Mouse (Mus musculus): ENCODE data around the gene Dnajb13. TPM values are rescaled to one million over a fixed set of nuclear protein-coding genes. Genes with fewer than 3 reads are reported as not detected.

Gene Dnajb13
- total and polyA plus RNA-seq, 3 experiments = 2.0 to 3.6 TPM; not detected in 1

DNA sequence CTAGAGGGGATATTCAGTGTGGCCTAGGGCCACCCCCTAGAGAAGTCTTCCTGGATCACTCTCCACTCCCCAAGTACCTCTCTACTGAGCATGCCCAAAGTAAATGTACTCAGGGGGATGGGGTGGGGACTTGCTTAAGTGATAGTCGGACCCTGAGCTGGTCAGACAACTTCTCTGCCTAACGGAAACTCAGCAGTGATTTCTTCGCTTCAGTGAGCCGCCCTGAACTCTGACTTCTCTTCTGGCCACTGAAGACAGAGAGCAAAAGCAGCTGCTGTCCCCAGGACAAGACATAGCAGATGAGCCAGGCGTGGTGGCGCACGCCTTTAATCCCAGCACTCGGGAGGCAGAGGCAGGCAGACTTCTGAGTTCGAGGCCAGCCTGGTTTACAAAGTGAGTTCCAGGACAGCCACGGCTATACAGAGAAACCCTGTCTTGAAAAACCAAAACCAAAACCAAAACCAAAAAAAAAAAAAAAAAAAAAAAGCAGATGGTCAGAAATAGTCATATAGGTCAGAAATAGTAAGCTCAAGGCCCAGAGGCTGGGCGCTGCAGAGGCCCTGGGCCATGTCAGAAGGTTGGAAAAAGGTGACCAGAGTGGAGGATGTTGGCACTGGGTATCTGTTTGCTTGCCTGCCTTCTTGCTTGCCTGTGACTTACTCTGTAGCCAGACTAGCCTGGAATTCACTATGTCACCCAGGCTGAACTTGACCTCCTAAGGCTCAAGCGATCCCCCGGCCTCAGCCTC lies 9.8 kb downstream of the Dnajb13 start:
- no peaks in the 10 kb centered on the region for H3K79me2 ChIP-seq (ENCODE audit: control insufficient read depth, insufficient read depth, low read length, poor library complexity)
- no peak overlapping the region for H3K27ac ChIP-seq (ENCODE audit: control insufficient read depth, low read depth, low read length)
- H3K9ac ChIP-seq (ENCODE audit: control insufficient read depth, low read depth, low read length, poor library complexity, severe bottlenecking) = no peak overlapping the region
- peaks cover 2 to 17% of the 10 kb centered on the region in 2 experiments; a peak in 2 of 4 replicates for H3K4me1 ChIP-seq (ENCODE audit: control insufficient read depth in 1 of 2, insufficient read depth in 2 of 2, low read length in 2 of 2)
- H3K9me3 ChIP-seq (replicated peaks; ENCODE audit: insufficient read depth, low read length) = no peaks in the 10 kb centered on the region
- peaks cover 0 to 5% of the 10 kb centered on the region in 2 experiments; a peak in 2 of 4 replicates for H3K36me3 ChIP-seq (ENCODE audit: control insufficient read depth in 1 of 2, insufficient read depth in 2 of 2, low read length in 2 of 2)
- no peaks in the 10 kb centered on the region for H3K27me3 ChIP-seq (ENCODE audit: control insufficient read depth in 1 of 2, insufficient read depth in 2 of 2, low read length in 2 of 2)
- no peak overlapping the region for H3K4me3 ChIP-seq (ENCODE audit: control insufficient read depth in 1 of 2, insufficient read depth in 1 of 2, low read depth in 2 of 2, low read length in 2 of 2)
- DNase-seq (ENCODE audit: low read depth, low spot score) = no peak
- TF ChIP-seq TAL1 (IDR thresholded peaks at IDR 0.05; ENCODE audit: low read length) = no peak
- TF ChIP-seq POLR2A (IDR thresholded peaks at IDR 0.05; ENCODE audit: control insufficient read depth in 1 of 2, insufficient read depth in 1 of 2, low read depth in 1 of 2, low read length in 2 of 2, poor library complexity in 1 of 2) = 0 out of 4 replicates have a peak, but pooled peaks of 1 of the 2 experiments have one; percentile 26
- no peak for TF ChIP-seq MYC (IDR thresholded peaks at IDR 0.05; ENCODE audit: low read depth, low read length)

GRCm38 (mm10) chr7:100503076-100503475 lies 11.7 kb downstream of the Dnajb13 start:
- Histone ChIP-seq H3K9ac (ENCODE audit: control insufficient read depth, low read depth, low read length, poor library complexity, severe bottlenecking) (no peak overlapping the region), H3K4me1 (ENCODE audit: control insufficient read depth in 1 of 2, insufficient read depth in 2 of 2, low read length in 2 of 2) (peaks cover 0 to 7% of the 10 kb centered on the region in 2 experiments; a peak in 1 of 4 replicates), H3K79me2 (ENCODE audit: control insufficient read depth, insufficient read depth, low read length, poor library complexity) (no peaks in the 10 kb centered on the region), H3K4me3 (ENCODE audit: control insufficient read depth in 1 of 2, insufficient read depth in 1 of 2, low read depth in 2 of 2, low read length in 2 of 2) (no peak overlapping the region), H3K27ac (ENCODE audit: control insufficient read depth, low read depth, low read length) (no peak overlapping the region), H3K27me3 (ENCODE audit: control insufficient read depth in 1 of 2, insufficient read depth in 2 of 2, low read length in 2 of 2) (no peaks in the 10 kb centered on the region), H3K9me3 (replicated peaks; ENCODE audit: insufficient read depth, low read length) (no peaks in the 10 kb centered on the region), H3K36me3 (ENCODE audit: control insufficient read depth in 1 of 2, insufficient read depth in 2 of 2, low read length in 2 of 2) (no peaks in the 10 kb centered on the region; a peak in 1 of 4 replicates)
- TF ChIP-seq TAL1 (IDR thresholded peaks at IDR 0.05; ENCODE audit: low read length) (no peak), NELFE (IDR thresholded peaks at IDR 0.05; ENCODE audit: low read depth, low read length) (no peak), TBP (IDR thresholded peaks at IDR 0.05; ENCODE audit: low read depth, low read length) (no peak), GATA1 (IDR thresholded peaks at IDR 0.05; ENCODE audit: low read depth, low read length) (no peak)
- DNase-seq (ENCODE audit: low read depth, low spot score) = peak; percentile 32

GRCm38 (mm10) chr7:100502374-100502922 lies 12.3 kb downstream of the Dnajb13 start:
- Histone ChIP-seq H3K27ac (ENCODE audit: control insufficient read depth, low read depth, low read length) (no peak overlapping the region), H3K4me3 (ENCODE audit: control insufficient read depth in 1 of 2, insufficient read depth in 1 of 2, low read depth in 2 of 2, low read length in 2 of 2) (no peak overlapping the region), H3K4me1 (ENCODE audit: control insufficient read depth in 1 of 2, insufficient read depth in 2 of 2, low read length in 2 of 2) (peaks cover 0 to 7% of the 10 kb centered on the region in 2 experiments; a peak in 1 of 4 replicates), H3K9ac (ENCODE audit: control insufficient read depth, low read depth, low read length, poor library complexity, severe bottlenecking) (no peak overlapping the region), H3K9me3 (replicated peaks; ENCODE audit: insufficient read depth, low read length) (no peaks in the 10 kb centered on the region), H3K27me3 (ENCODE audit: control insufficient read depth in 1 of 2, insufficient read depth in 2 of 2, low read length in 2 of 2) (no peaks in the 10 kb centered on the region), H3K36me3 (ENCODE audit: control insufficient read depth in 1 of 2, insufficient read depth in 2 of 2, low read length in 2 of 2) (no peaks in the 10 kb centered on the region; a peak in 2 of 4 replicates), H3K79me2 (ENCODE audit: control insufficient read depth, insufficient read depth, low read length, poor library complexity) (no peaks in the 10 kb centered on the region)
- no peak for TF ChIP-seq ZC3H11A (IDR thresholded peaks at IDR 0.05; ENCODE audit: low read depth, low read length)
- no peak for TF ChIP-seq GATA1 (IDR thresholded peaks at IDR 0.05; ENCODE audit: low read depth, low read length)
- TF ChIP-seq ZMIZ1 (IDR thresholded peaks at IDR 0.05; ENCODE audit: low read depth, low read length) = peak; percentile 57; the same call in 1 of the 2 replicates
- TF ChIP-seq GABPA (IDR thresholded peaks at IDR 0.05; ENCODE audit: low read depth, low read length) = no peak
- TF ChIP-seq E2F4 (IDR thresholded peaks at IDR 0.05; ENCODE audit: borderline replicate concordance, low read depth, low read length) = no peak
- no peak for TF ChIP-seq ETS1 (IDR thresholded peaks at IDR 0.05; ENCODE audit: low read depth, low read length)
- no peak for TF ChIP-seq ELF1 (IDR thresholded peaks at IDR 0.05; ENCODE audit: low read depth, low read length)
- no peak for TF ChIP-seq USF2 (IDR thresholded peaks at IDR 0.05; ENCODE audit: borderline replicate concordance in 1 of 2, insufficient read depth in 1 of 2, low read depth in 1 of 2, low read length in 2 of 2)
- TF ChIP-seq MEF2A (IDR thresholded peaks at IDR 0.05; ENCODE audit: extremely low read depth, insufficient replicate concordance, low read depth, low read length, poor library complexity, severe bottlenecking) = no peak
- TF ChIP-seq HCFC1 (IDR thresholded peaks at IDR 0.05; ENCODE audit: low read depth, low read length) = no peak
- no peak for TF ChIP-seq MAX (IDR thresholded peaks at IDR 0.05; ENCODE audit: low read length)
- no peak for TF ChIP-seq CHD1 (IDR thresholded peaks at IDR 0.05; ENCODE audit: low read depth, low read length)
- 0 out of 2 replicates have a peak, but pooled peaks have one; percentile 3 for TF ChIP-seq BHLHE40 (IDR thresholded peaks at IDR 0.05; ENCODE audit: borderline replicate concordance, low read depth, low read length)
- no peak for TF ChIP-seq MAFK (IDR thresholded peaks at IDR 0.05; ENCODE audit: borderline replicate concordance, low read depth, low read length)
- TF ChIP-seq CHD2 (IDR thresholded peaks at IDR 0.05; ENCODE audit: low read length) = 0 out of 2 replicates have a peak, but pooled peaks have one; percentile 34
- peak; percentile 70 for TF ChIP-seq POLR2AphosphoS2 (IDR thresholded peaks at IDR 0.05; ENCODE audit: low read length)
- TF ChIP-seq POLR2A (IDR thresholded peaks at IDR 0.05; ENCODE audit: control insufficient read depth in 1 of 2, insufficient read depth in 1 of 2, low read depth in 1 of 2, low read length in 2 of 2, poor library complexity in 1 of 2) = peak; percentile 19 to 36; a peak in 2 of 4 replicates
- peak; percentile 53 for DNase-seq (ENCODE audit: low read depth, low spot score)

All from MEL (cell line).